Mouse (Mus musculus) thymus, adult 2 months (tissue): Measurements from ENCODE around the gene Ctc1. TPM values are rescaled to one million over a fixed set of nuclear protein-coding genes. Genes with fewer than 3 reads are reported as not detected.
"Not testable (repeated sequence)": the region's sequence is repeated elsewhere in the genome, so short reads cannot be mapped to it uniquely, and the experiment has no call there.

Source experiments
- DNase-seq: peaks from one replicate; pipeline ENCODE4 v3.0.0; 2021
- H3K27ac ChIP-seq: fragments of 200-500 bp; 2 replicates; pipeline ENCODE4 v1.5.1; 2012; ENCODE audit warnings: low read length, control low read depth; ENCODE audit not compliant: control insufficient read depth, insufficient read depth
- H3K27me3 ChIP-seq: fragments of 200-500 bp; 2 replicates; pipeline ENCODE4 v1.6.1; 2012; ENCODE audit warnings: mild to moderate bottlenecking, low read length, moderate library complexity, mixed read lengths; ENCODE audit not compliant: control insufficient read depth, insufficient read depth
- H3K36me3 ChIP-seq: fragments of 200-500 bp; 2 replicates; pipeline ENCODE4 v1.6.1; 2012; ENCODE audit warnings: mild to moderate bottlenecking, low read length, moderate library complexity; ENCODE audit not compliant: control insufficient read depth, insufficient read depth
- H3K4me1 ChIP-seq: fragments of 200-500 bp; replicated peaks from 2 replicates; pipeline ENCODE4 v1.6.1; 2012; ENCODE audit warnings: low read length; ENCODE audit not compliant: control insufficient read depth, insufficient read depth
- H3K4me3 ChIP-seq: fragments of 200-500 bp; 2 replicates; pipeline ENCODE4 v1.5.1; 2012; ENCODE audit warnings: mild to moderate bottlenecking, low read length, control low read depth, moderate library complexity; ENCODE audit not compliant: control insufficient read depth, insufficient read depth
- CTCF ChIP-seq: fragments of 200-500 bp; IDR thresholded peaks from 2 replicates; pipeline ENCODE4 v1.5.1; 2012; ENCODE audit warnings: mild to moderate bottlenecking, control low read depth, low read length, moderate library complexity, borderline replicate concordance; ENCODE audit not compliant: control insufficient read depth, poor library complexity, insufficient read depth; ENCODE audit errors: extremely low read depth
- POLR2A ChIP-seq: fragments of 200-500 bp; IDR thresholded peaks from 2 replicates; pipeline ENCODE4 v1.6.1; 2012; ENCODE audit warnings: mild to moderate bottlenecking, low read length, control low read depth, moderate library complexity; ENCODE audit not compliant: control insufficient read depth, poor library complexity, insufficient read depth; ENCODE audit errors: extremely low read depth
- WGBS: fragments of 180-500 bp; shearing (Covaris S2); methylation state at CpG from one replicate; pipeline ENCODE4 v1.1.7; 2018; 5-methylcytosine and 5-hydroxymethylcytosine counted together
- polyA plus RNA-seq: library from polyadenylated mRNA; depleted of rRNA; stranded (reverse); fragments of >200 nt; gene quantifications from 2 replicates; pipeline ENCODE4 v1.2.3, GENCODE M21; 2012; rRNA removed

Ctc1 gene
- 57.8 and 64.4 TPM in 2 replicates for polyA plus RNA-seq

- peak; percentile 91 for DNase-seq
Observed at GRCm38 (mm10) chr11:69015644-69016441, at the start of gene Ctc1. TSS of gene Ctc1 (plus strand) at chr11:69015911.

DNA sequence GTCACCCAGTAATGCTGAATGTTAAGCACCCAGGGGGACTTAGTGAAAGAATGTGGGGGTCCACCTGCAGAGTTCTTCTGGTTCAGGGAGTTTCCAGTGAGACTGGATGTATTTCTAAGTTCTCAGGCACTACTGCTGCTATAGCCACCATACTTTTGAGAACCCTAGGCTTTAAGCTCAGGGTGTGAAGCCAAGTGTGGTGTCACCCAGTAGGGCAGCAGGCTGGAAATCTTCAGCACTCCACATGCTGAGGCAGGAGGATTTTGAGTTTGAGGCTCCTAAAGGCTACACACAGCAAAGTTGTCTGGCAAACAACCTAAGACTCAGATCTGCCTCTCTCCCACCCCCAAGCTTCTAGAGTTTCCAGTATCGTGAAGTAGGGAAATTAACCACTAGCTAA, 49.2 kb upstream of the Ctc1 start:
- H3K27me3 ChIP-seq: no peaks in the 10 kb centered on the region
- TF ChIP-seq CTCF: no peak
- TF ChIP-seq POLR2A: no peak
- DNase-seq: no peak
- H3K4me3 ChIP-seq: no peak overlapping the region
- H3K4me1 ChIP-seq: peaks cover 17% of the 10 kb centered on the region
- H3K36me3 ChIP-seq: no peaks in the 10 kb centered on the region
- no peak overlapping the region for H3K27ac ChIP-seq
- WGBS: 67% methylated on average over 1 of the region's 1 CpGs

More at GRCm38 (mm10) chr11:69015644-69016441, at the start of gene Ctc1:
- no peaks in the 10 kb centered on the region for H3K27me3 ChIP-seq
- no peaks in the 10 kb centered on the region for H3K36me3 ChIP-seq
- peak within 1 kb of the TSS; percentile 83 for H3K4me3 ChIP-seq
- H3K4me1 ChIP-seq: peaks cover 5% of the 10 kb centered on the region
- peak; percentile 81 for TF ChIP-seq POLR2A
- TF ChIP-seq CTCF: peak; percentile 83; the same call in 1 of the 2 replicates
- peak within 1 kb of the TSS; percentile 60; the same call in 1 of the 2 replicates for H3K27ac ChIP-seq
- 1% methylated on average over 38 of the region's 38 CpGs for WGBS

GRCm38 (mm10) chr11:68967337-68968282, 48.1 kb upstream of the Ctc1 start, which contains the start of gene Slc25a35:
TSS of gene Slc25a35 (plus strand) at chr11:68968131.
- 1% methylated on average over 50 of the region's 50 CpGs for WGBS
- peak; percentile 90 for DNase-seq
- peak; percentile 54; the same call in 1 of the 2 replicates for TF ChIP-seq POLR2A
- no peak for TF ChIP-seq CTCF
- no peaks in the 10 kb centered on the region for H3K27me3 ChIP-seq
- H3K4me1 ChIP-seq: peaks cover 18% of the 10 kb centered on the region
- H3K36me3 ChIP-seq: no peaks in the 10 kb centered on the region
- H3K4me3 ChIP-seq: peak within 1 kb of the TSS; percentile 88
- H3K27ac ChIP-seq: peak within 1 kb of the TSS; percentile 40

DNA sequence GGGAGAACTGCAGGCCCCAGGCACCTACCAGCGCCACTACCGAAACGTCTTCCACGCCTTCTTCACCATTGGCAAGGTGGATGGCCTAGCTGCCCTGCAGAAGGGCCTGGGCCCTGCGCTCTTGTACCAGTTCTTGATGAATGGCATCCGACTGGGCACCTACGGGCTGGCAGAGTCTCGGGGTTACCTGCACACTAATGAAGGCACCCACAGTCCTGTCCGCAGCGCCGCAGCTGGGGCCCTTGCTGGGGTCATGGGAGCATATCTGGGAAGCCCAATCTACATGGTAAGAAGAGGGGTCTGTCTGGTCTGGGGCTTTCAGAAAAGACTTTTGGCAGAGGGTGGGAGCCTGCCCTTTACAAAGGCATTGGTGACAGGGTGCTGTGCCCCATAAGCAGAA, 47.0 kb upstream of the Ctc1 start:
- Histone ChIP-seq H3K27ac (no peak overlapping the region), H3K27me3 (no peaks in the 10 kb centered on the region), H3K36me3 (no peaks in the 10 kb centered on the region), H3K4me3 (no peak overlapping the region), H3K4me1 (peaks cover 27% of the 10 kb centered on the region)
- no peak for DNase-seq
- TF ChIP-seq CTCF: no peak
- no peak for TF ChIP-seq POLR2A
- 95% methylated on average over 11 of the region's 11 CpGs for WGBS

GRCm38 (mm10) chr11:68970232-68970631, 45.5 kb upstream of the Ctc1 start:
- H3K4me1 ChIP-seq: peaks cover 29% of the 10 kb centered on the region
- 95% methylated on average over 4 of the region's 4 CpGs for WGBS
- no peaks in the 10 kb centered on the region for H3K27me3 ChIP-seq
- no peaks in the 10 kb centered on the region for H3K36me3 ChIP-seq
- H3K27ac ChIP-seq: no peak overlapping the region
- TF ChIP-seq CTCF: no peak
- no peak for TF ChIP-seq POLR2A
- no peak for DNase-seq
- H3K4me3 ChIP-seq: no peak overlapping the region

DNA sequence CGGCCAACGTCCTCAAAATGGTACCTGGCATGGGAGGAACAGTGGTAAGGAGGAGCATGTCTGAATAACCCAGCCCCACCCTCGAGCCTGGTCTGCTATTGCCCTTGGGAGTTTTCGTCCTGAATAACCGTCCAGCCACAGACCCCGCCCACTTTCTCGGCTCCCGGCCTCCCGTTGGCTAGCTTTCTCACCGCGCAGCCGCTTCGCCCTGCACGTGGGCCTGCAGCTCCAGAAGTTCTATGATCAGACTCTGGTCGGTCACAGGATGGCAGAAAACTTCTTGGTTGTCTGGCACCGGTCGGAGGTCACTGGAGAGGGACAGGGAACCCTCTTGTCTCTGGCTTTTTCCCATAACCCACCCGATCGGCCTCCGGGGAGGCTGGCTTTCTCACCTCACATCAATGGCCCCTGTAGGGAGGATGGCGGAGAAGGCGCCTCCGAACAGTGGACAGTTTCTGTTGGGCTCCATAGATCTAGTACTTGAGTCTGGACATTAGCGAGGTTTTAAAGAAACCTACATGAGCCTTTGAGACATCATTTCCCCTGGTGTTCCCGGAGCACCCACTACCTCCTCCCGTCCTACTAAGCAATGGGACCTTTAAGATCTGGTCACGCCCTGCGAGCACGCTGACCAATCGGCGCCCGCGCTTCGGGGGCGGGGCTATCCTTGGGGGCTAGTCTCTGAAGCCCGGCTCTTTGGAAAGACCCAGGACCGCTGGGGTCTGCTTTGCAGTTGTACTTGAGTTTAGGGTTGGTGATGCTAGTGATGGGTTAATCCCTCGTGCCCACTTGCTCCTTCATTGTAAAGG, 42.3 kb upstream of the Ctc1 start:
- H3K27me3 ChIP-seq: not testable (repeated sequence)

More for the DNA sequence above, 42.3 kb upstream of the Ctc1 start:
- 1% methylated on average over 38 of the region's 38 CpGs for WGBS
- not testable (repeated sequence) for H3K27ac ChIP-seq, H3K36me3 ChIP-seq
- Histone ChIP-seq H3K4me3 (peak overlapping the region; percentile 58), H3K4me1 (peaks cover 19% of the 10 kb centered on the region)
- DNase-seq: peak; percentile 80
